Mouse (Mus musculus) cerebellum, adult 9-10 months (tissue): ENCODE results near the gene Aacs.
"Not testable (repeated sequence)": the region's sequence is repeated elsewhere in the genome, so short reads cannot be mapped to it uniquely, and the experiment has no call there.

Experiments
- DNase-seq: peaks from one replicate; pipeline ENCODE4 v3.0.0; 2022

Gene Aacs

DNA sequence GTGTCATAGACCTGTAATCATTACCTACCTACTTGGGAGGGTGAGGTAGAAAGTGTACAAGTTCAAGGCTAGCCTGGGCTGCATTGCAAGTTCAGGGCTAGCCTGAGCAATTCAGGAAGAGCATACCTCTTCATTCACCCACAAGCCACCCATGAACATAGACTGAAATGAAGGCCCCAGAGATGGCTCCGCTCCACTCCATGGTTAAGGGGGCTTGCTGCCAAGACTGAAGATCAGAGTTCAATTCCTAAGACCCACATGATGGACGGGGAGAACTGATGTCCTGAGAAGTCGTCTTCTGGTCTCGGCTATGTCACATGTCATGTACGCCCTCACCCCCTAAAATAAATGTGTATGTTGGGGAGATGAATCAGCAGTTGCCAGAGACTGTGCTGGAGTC lies 9.1 kb upstream of the Aacs start:
- no peak for DNase-seq

- DNase-seq = no peak
Observed at GRCm38 (mm10) chr5:125467261-125467660, 8.4 kb upstream of the Aacs start.

DNA sequence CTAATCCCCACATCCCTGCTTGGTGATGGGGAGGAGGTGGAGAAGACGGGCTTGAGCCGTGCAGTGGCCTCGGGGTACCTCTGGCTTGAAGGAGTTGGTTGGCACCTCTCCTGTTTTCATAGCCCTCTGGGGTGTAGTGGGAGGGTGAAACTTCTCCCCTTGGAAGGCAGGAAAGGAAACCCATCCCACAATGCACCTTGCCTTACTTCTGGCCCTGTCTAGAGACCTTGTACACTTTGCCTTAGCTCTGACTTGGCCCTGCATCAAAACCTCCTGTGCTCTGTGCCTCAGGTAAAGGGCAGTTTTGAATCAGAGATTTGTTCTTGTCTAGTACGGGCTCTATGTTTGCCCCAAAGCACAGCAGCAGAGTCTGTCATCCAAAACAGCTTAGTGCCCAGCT lies 4.9 kb upstream of the Aacs start:
- no peak for DNase-seq

GRCm38 (mm10) chr5:125472796-125473475 lies 2.7 kb upstream of the Aacs start:
- no peak for DNase-seq

- no peak for DNase-seq
Observed at GRCm38 (mm10) chr5:125475030-125475429, 584 bp upstream of the Aacs start.

DNA sequence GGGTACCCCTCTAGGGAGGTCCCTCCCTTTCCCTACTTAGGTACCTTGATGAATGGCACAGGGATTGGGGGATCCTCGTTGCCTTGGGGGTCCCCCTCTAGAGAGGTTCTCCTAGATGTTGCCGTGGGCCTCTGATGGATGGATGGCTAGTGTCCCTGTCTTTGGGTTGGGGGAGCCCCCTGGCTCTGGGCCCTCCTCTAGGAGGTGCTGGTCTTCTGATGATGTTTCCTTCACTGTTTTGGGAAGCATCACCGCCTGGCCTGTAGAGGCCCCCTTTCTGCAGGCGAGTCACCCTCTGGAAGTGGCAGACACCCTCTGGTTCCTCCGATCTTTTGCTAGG lies 642 bp downstream of the Aacs start:
- DNase-seq = no peak

- peak; percentile 75 for DNase-seq
Observed at GRCm38 (mm10) chr5:125476799-125477198, 1.2 kb downstream of the Aacs start.

GRCm38 (mm10) chr5:125477533-125477932 lies 1.9 kb downstream of the Aacs start:
- no peak for DNase-seq

- no peak for DNase-seq
Observed at GRCm38 (mm10) chr5:125478037-125478436, 2.4 kb downstream of the Aacs start.

DNA sequence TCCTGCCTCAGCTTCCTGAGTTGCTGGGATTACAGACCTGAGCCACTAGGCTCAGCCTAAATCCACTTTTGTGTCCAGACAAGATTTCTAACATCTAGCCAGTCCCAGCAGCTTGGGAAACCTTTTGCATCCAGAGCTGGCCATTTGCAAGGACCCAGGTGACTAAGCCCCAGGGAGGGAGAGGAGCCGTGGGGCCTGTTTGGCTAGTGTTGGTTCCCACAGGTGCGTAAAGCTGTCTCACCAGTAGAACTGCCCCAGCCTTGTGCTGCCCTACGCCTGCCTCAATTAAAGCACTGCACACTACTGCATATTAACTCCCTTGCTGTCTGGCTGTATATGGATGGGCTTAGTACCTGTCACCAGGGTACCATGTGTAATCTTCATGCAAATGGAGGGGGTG lies 3.8 kb downstream of the Aacs start:
- no peak for DNase-seq

- no peak for DNase-seq
Observed at GRCm38 (mm10) chr5:125480434-125481231, 5.0 kb downstream of the Aacs start.

DNA sequence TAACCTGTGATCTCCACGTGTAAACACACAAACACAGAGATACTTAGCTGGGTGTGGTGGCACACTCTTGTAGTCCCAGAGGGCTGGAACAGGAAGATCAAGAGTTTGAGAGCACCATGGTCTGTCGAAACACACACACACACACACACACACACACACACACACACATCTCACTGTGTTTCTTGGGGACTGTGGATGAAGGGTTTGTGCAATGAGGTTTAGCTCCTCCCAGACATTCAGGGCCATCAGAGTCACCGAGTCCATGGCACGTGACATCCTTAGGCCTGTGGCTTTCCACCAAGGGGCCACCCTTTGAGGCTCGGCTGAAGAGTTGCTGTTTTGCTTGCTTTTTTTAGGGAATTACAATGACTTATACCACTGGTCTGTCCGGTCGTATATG lies 6.9 kb downstream of the Aacs start:
- DNase-seq = no peak

DNA sequence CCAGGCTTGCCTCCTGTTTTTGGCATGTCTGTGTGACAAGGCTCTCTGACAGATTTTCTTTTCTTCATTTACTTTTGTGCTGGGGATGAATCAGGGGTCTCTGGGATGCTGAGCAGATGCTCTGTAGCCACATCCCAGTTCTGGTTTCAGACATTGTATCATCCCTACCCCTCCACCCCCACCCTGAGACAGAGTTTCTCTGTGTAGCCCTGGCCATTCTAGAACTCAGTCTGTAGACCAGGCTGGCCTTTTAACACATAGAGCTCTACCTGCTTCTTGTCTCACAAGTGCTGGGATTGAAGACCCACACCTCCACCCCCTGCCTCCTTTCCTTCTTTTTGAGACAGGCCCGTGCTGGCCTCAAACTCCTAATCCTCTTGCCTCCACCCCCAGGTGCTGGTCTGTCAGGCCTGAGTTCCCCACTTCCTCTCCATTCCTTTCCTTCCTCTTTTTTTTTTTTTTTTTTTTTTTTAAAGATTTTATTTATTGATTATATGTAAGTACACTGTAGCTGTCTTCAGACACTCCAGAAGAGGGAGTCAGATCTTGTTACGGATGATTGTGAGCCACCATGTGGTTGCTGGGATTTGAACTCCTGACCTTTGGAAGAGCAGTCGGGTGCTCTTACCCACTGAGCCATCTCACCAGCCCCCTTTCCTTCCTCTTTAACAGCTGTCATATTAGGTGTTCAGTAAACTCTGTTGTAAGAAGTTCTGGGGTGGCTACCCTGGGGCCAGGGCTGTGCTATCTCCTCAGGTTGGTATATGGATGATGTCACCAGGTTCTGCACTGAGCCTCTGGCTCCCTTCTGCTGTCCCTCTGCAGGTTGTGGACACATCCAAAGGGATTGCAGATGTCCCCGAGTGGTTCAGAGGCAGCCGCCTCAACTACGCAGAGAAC lies 8.3 kb downstream of the Aacs start:
- DNase-seq = no peak

- DNase-seq = no peak
Observed at GRCm38 (mm10) chr5:125485031-125485778, 9.6 kb downstream of the Aacs start.

GRCm38 (mm10) chr5:125486088-125486487 lies 10.5 kb downstream of the Aacs start:
- no peak for DNase-seq

GRCm38 (mm10) chr5:125487375-125488115 lies 11.9 kb downstream of the Aacs start:
- peak; percentile 85 for DNase-seq

DNA sequence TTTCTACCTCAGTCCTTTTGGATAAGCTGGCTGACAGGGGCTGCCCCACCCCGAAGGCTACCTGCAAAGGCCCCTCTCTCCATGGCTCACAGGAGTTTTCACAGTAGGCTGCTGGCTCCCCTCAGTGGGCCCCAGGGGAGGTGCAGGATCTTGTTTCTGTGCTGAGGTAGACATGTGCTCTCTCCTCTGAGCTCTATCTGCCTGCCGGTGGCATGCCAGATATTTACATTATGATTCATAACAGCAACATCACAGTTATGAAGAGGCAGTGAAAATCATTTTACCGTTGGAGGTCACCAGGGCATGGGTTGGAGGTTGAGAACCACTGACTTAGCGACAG lies 12.5 kb downstream of the Aacs start:
- no peak for DNase-seq

- not testable (repeated sequence) for DNase-seq
Observed at GRCm38 (mm10) chr5:125488953-125489352, 13.3 kb downstream of the Aacs start.

DNA sequence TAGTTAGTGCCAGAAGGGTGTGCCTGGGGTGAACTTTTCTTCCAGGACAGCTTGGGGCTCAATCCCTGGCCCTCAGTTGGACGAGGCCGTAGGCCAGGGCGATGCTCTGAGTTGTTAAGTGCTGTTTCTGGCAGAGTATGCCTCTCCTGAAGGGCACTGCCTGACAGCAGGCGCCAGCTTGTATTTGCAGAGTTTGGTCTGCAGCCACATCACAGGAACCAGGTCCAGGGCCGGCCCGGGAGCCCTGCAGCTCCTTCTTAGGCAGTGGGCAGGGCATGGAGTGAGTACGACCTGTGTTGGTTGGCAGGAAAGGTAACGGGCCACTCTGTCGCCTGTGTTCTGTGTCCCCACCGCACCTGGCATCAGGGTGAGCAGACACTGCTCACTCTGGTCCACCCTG lies 15.5 kb downstream of the Aacs start:
- peak; percentile 75 for DNase-seq

DNA sequence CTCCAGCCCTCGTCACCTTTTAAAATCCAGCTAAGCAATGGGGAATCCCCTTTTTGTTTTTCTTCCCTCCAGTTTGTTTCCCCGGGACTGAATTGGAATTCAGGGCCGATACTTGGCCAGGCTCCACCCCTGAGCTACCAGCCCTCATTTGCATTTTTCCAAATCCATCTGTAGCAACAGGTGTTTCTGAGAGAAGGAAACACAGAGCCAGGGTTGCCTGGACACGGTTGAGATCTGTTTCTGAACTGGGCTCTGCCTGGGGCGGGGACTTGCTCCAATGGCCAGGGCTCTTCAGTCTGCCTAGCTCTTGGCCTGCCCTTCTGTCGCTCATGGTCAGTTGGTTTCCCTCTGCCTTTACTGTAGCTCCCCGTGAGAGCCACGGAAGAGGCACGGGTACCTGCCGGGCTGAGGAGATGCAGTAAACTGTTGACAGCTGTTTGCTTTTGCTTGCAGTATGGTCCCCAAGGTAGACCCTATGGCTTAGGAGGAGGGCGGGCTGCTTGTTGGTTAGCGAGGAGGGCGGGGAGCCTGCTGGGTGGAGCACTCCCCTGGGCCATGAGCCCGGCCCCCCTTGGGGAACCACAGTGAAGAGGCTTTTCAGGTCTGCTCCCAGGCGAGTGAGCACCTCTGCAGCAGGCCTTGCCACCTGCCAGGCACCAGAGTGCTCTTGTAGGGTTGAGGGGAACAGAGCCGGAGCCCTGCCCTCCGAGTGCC lies 16.9 kb downstream of the Aacs start:
- DNase-seq = no peak

DNA sequence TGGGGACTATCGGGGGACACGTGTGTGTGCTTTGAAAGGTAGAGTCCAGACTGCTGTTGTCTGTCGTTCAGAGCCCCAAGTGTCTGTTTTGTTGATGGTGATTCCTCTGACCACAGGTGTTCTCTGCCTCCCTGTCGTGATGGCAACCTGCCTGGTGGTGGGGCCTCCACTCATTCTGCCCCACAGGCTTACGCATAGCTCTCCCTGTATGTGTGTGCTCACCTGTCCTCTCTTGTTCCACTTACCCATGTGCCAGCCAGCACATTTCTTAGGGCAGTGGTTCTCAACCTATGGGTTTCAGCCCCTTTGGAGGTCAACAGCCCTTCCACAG lies 17.4 kb downstream of the Aacs start:
- DNase-seq = no peak

- no peak for DNase-seq
Observed at GRCm38 (mm10) chr5:125495655-125496054, 20.0 kb downstream of the Aacs start.
